Mouse (Mus musculus) common myeloid progenitor, adult 5-6 weeks (primary cell): ENCODE measurements at regions not wholly inside any gene's neighbourhood (a gene's known extent, or its start where the extent isn't known, plus 50 kb on each side); places are given as distances from the start of the nearest gene placed in this dataset.
A peak's percentile ranks its signal among the peaks of the same experiment; 100 is the strongest.
"Not testable (repeated sequence)": the region's sequence is repeated elsewhere in the genome, so short reads cannot be mapped to it uniquely, and the experiment has no call there.

Experiments
- ATAC-seq: replicated peaks from 2 replicates; pipeline ENCODE4 v1.8.0; 2016; ENCODE audit warnings: low read depth, mild to moderate bottlenecking, moderate TSS enrichment, inconsistent platforms; ENCODE audit not compliant: poor library complexity, severe bottlenecking

DNA sequence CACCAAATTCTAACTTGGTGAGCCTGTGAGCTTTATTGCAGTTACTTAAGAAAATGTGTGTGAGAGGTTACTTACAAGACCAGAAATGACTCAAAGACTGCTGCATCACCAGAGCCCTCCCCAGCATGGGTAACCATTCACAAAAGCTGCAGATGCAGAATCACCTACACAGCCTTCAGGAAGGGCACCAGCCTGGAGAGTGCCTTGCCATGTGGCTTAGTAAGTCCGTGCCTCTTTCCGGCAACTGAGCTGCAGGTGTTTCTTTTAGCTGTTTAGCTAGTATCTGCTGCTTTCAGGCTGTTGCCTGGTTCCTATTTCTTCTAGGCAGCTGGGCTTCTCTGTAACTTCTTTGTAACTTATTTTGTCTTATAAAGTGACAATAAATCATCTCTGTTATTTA, 213.2 kb upstream of the Stxbp6 start:
- ATAC-seq: no peak

DNA sequence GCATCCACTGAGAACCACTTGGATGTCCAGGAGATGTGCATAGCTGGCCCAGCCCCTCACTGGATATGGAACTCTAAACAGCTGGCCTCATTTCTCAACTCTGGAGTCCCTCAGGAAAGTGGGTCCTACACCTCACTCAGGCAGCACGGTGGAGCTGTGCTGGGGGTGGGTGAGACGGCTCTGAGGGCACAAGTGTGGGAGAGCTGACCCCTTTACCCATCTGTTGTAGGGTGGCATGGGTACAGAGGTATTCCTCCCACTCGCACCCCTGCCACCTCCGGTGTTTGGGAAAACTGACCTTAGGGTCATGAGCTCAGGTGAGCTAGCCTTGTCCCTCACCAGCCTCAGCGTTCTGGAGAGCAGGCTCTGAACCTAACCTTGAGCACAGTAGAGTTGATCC, 181.8 kb upstream of the Stxbp6 start:
- no peak for ATAC-seq

DNA sequence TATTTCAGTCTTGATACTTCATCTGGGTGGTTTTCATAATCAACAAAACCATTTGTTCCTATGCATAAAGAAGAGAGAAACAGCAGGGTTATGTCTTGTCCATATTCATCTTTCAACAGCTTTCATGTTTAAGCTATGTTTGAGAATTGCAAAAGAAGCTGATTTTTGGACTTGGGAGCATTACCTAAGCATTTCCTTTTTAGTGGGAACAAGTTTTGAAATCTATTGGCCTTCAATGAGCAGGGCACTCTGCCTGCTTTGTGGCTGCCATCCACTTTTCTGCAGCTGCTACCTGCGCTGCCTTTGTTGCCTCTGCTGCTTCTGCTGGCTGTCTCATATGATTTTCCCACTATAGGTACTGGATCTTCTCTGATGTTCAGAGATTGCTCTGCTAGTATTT, 136.6 kb upstream of the Stxbp6 start:
- no peak for ATAC-seq

DNA sequence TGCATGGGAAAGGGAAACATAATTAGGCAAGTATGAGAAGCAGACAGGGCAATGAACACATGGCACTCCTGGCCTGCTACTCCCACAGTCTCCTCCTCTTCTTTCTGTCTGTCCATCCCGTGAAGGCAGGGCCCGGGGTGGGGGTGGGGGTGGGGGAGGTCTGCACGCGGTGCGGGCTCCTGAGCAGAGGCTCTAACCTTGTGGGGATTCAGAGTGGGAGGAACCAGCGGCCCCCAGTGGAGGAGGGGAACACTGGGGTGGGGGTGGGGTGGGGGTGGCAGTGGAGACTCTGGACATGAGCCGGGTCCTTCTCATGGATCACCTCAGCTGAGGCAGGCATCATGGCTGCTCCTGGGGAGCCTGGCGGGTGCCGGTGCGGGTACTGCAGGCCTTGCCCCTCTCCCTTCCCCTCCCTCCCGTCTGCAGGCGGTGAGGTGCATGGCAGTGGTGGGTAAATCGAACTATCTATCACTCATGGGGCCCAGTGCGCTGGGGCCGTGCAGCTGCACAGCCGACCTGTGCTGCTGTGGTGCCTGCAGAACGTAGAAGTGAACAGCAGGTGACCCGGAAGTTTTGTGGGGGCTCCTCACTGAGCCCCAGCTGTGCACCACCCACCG, 120.9 kb upstream of the Stxbp6 start:
- no peak for ATAC-seq

DNA sequence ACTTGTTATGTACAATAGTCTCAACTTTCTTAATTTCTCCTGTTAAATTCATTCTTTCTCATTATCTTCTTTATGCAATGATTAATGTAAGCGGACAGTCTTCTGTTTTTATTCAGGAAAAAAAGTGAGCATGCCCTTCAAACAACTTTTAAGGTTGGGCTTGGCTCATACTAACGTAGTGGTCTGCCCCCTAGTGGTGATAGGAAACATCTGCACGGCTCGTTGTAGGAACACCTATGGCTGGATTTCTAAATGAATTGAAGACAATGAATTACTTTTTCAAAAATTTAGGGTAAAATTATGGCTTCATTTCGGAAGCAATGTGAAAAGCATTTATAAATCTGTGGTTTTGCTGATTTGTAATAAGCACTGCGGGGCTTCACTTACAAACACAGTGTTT, 112.6 kb upstream of the Stxbp6 start:
- ATAC-seq: peak; percentile 86

DNA sequence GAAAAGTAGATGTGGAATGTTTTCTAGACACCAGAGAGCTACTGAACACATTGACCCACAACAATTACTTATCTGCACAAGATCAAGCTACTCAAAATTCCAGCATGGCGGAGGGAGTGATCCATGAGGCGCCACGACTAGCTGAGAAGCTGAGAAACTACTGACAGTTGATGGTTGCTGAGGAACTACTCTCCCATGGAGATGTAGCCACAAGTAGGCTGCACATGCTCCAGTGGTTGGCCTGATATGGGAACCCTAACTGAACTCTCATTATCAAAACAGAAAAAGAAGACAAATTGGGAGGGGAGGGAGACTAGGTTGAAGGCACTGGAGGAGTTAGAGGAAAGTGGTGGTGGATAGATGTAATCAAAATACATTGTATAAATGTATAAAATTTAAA, 110.0 kb upstream of the Stxbp6 start:
- ATAC-seq: peak; percentile 89

DNA sequence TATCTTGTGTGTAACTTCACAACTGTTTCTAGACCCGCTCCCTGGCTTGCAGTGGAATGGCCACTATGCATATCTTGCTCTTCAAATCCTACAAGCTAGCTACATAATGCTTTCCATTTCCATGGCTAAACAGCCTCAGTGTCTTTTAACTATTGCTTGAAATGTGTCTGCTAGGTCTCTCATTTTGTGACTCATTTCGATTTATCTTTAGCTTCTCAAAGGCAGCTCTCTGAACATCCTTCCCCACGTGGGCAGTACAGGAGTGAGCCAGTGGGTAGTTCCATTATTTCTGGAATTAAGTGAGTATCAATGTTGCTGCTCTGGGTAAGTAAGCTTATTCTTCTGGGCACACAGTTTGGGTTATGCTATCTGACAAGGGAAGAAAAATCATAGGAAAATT, 102.9 kb upstream of the Stxbp6 start:
- no peak for ATAC-seq

DNA sequence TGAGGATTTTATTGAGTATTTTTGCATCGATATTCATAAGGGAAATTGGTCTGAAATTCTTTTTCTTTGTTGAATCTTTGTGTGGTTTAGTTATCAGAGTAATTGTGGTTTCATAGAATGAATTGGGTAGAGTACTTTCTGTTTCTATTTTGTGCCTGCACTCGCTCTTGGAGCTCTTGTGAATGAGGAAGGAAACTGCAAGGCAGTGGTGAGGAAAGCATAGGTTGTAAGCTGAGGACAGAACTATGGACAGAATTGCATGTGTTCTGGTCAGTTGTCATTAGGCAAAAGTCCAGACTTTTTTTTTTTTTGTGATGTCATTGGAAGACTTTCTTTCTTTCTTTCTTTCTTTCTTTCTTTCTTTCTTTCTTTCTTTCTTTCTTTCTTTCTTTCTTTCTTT, 100.8 kb upstream of the Stxbp6 start:
- peak; percentile 98 for ATAC-seq

DNA sequence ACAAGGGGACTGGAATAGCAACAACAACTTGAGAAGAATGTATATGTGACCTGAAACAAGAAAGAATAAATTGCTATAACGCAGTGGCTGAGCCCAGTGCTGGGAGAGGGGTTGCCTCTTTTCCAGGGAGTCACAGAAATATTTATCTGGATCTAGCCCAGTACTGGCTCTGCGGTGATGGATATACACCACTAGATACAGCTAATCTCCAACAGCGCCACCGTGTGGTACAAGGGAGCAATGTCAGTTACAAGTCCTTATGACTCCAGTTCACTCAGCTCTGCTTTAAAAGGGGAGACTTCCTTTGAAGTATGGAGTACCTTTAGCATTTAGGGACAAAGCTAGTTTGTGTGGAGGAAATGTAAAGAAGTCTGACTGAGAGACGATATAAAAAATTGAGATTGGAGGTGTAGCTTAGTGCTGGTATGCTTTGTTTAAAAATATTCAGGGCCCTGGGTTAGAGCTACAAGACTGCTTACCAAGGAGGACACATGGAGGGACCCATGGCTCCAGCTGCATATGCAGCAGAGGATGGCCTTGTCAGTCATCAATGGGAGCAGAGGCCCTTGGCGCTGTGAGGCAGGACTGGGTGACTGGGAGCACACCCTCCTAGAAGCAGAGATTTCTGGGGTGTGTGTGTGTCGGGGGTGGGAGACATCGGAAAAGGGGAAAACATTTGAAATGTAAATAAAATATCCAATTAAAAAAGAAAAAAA, 97.6 kb upstream of the Stxbp6 start:
- peak; percentile 90 for ATAC-seq

DNA sequence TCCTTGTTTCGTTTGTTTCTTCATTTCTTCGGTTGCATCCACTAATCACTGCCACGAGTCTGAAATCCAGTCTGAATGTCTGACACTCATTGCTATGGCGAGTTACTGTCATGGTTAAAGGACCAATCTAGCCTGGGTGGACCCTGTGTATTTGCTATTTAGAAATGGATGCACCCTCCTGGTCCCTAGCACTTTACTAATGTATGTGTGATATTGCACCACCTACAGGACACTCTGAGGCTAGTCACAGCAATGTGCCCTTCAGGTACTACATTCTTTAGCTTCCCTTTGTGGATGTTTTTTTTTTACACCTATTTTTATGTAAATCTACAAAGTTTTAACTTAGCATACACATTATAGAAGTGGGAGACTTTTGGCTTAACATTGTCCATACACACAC, 87.5 kb upstream of the Stxbp6 start:
- ATAC-seq: peak; percentile 99

DNA sequence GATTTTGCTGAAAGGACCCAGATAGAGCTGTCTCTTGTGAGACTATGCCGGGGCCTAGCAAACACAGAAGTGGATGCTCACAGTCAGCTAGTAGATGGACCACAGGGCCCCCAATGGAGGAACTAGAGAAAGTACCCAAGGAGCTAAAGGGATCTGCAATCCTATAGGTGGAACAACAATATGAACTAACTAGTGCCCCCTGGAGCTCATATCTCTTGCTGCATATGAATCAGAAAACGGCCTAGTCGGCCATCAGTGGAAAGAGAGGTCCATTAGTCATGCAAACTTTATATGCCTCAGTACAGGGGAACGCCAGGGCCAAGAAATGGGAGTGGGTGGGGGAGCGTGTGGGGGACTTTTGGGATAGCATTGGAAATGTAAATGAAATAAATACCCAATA, 87.1 kb upstream of the Stxbp6 start:
- not testable (repeated sequence) for ATAC-seq

DNA sequence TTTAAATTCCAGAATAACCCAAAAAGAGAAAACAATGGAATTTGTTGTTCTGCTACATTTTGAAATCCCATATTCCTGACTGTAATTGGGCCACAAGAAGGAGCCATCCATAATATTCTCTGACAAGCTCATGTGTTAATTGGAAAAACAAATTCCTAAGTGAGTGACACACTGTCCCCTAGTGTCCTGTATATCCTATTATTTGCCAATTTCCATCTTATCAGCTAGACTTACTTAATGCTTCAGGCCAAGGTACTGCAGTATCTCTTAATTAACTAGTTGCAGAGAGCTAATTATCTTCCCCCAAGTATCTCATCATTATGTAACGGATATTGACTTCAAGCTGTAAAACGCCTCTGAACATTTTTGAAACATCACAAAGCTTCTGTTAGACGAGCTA, 84.5 kb upstream of the Stxbp6 start:
- ATAC-seq: no peak

DNA sequence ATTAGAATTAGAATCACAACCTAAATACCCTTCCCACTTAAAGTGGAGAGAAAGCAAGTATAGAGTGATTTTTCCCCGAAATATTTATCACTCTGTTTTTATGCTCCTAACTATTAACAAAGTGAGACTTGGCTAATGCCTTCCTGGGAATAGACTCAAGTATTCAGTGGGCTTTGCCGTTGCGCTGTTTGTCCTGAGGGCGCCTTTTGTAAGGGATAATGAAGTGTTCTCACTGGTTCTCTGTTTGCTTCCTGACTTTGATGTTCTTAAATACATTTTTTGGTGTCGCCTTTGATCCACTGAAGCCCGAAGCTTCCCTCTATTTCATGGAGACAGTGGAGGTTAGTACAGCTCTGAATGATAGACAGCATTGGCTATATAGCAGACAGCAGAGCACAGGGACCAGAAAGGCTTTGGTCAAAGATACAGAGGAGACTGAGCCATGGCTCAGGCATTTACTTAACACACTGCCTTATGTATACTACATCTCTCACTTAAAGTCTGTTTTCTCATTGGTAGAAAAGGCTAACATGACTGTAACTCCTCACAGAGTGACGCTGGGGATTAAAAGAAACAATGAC, 63.0 kb upstream of the Stxbp6 start:
- no peak for ATAC-seq

DNA sequence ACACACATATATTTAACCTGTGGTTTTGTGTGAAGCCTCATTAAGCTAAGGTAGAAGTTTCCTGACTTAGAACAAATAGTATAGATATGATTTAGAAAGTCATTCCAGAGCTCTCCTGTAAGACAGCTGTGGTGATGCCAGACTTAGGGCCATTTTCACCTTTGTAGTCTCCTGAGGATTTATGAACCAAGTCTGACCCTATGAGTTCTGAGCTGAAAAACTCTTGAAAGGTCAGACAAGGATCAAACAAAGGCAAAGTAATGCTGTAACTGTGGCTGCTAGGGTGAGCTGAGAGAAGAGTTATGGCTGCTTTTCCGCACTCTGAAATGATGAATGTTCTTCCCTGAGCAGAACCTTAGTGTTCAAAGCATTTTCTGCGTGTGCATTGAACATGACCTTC, 58.9 kb upstream of the Stxbp6 start:
- no peak for ATAC-seq

DNA sequence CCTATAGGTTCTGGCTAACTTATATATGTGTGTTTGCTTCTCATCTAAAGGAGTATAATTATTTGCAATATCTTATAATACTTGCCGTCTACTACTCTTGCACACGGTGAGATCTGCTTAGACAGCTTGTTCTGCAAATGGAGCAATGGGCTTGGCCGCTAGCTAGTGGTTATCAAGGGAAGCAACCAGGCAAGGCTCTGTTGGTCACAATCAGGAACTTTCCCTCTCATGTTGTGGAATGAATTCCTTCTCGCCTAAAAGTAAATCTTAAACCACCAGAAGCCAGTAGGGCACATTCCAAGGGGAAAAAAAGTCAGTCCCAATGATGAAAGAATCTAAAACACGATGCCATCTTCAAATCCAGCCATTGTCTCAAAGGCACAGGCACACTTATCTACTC, 56.6 kb upstream of the Stxbp6 start:
- ATAC-seq: no peak

DNA sequence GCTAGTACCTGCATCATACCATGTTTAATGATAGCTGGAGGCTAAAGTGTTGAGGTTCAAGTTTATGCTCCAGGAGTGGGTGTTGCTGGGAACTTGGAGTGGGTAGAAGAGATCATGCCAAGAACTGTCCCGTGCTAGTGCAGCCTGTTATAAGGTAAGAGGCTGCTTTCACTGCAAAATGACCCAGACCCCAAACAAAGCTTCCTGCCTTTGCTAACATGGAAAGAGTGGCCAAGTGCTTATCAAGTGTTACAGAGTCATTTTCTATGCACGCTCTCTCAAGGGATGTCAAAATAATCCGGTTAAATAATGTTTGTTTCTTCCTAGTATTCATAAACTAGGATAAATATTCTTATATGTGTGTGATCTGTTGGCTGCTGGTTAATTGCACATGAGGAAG, 51.4 kb upstream of the Stxbp6 start:
- no peak for ATAC-seq
